Mouse (Mus musculus) embryonic facial prominence, embryonic 10.5 days (tissue): ENCODE data around the gene 1700021F05Rik. TPM values are rescaled to one million over a fixed set of nuclear protein-coding genes. Genes with fewer than 3 reads are reported as not detected.

Experiments
- DNase-seq: peaks from one replicate; pipeline ENCODE4 v3.0.0-alpha.2; 2017; ENCODE audit warnings: low spot score
- H3K27ac ChIP-seq: fragments of 300-500 bp; sonication (generic); replicated peaks from 2 replicates; pipeline ENCODE4 v1.5.1; 2016; ENCODE audit warnings: mild to moderate bottlenecking
- H3K27me3 ChIP-seq: fragments of 300-500 bp; sonication (generic); replicated peaks from 2 replicates; pipeline ENCODE4 v1.6.1; 2016; ENCODE audit warnings: low read depth, mild to moderate bottlenecking; ENCODE audit not compliant: poor library complexity, severe bottlenecking
- H3K36me3 ChIP-seq: fragments of 300-500 bp; sonication (generic); replicated peaks from 2 replicates; pipeline ENCODE4 v1.6.1; 2016; ENCODE audit warnings: mild to moderate bottlenecking, moderate library complexity
- H3K4me1 ChIP-seq: fragments of 300-500 bp; sonication (generic); 2 replicates; pipeline ENCODE4 v1.6.1; 2016
- H3K4me3 ChIP-seq: fragments of 300-500 bp; sonication (generic); 2 replicates; pipeline ENCODE4 v1.5.1; 2016; ENCODE audit warnings: mild to moderate bottlenecking, moderate library complexity
- H3K9me3 ChIP-seq: fragments of 300-500 bp; sonication (generic); 2 replicates; pipeline ENCODE4 v1.6.1; 2016; ENCODE audit warnings: mild to moderate bottlenecking
- WGBS: fragments of 180-500 bp; shearing (Covaris S2); methylation state at CpG from one replicate; pipeline ENCODE4 v1.1.7; 2016; 5-methylcytosine and 5-hydroxymethylcytosine counted together
- polyA plus RNA-seq: library from polyadenylated mRNA; unstranded; fragments of >200 nt; fragmentation: Nextera tagmentation; extraction: Ambion mirVana; gene quantifications from 2 replicates; pipeline ENCODE4 v1.2.1, GENCODE M21; 2016

1700021F05Rik gene
- 60.1 and 66.2 TPM in 2 replicates for polyA plus RNA-seq

DNA sequence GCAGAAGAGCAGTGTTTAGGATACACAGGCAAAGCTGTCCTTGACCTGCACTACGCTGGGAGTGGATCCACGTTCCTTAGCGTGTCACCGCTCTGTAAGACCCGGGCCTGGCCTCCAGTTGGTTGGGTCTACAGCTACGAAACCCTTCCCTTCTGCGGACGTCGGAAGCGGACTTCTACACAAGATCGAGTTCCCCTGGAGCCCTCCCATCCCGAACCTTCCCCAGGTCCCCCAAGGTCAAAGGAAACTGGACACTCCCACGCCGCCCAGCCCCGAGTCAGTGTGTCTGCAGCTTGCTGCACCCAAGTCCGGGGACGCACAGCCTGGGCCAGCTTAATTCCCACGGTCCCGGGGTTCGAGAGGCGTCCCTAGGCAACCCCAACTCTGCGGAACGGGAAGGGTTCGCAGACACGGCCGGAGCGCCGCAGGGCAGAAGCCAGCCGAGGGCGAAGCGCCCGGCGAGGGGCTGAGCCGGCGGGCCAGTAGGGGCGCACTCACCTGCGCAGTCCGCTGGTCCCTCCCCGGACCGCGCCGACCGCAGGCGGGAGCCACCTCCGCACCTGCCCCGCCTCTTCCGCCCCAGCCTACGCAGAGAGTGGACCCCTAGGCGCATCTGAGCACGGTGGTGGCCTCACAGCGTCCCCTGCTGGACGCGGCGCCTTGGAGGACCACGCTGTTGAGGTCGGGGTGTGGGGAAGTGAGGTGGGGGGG, at the start of gene 1700021F05Rik:
1700021F05Rik (minus strand) TSS at position 553 of the 711 bp plus-strand sequence.
- no peaks in the 10 kb centered on the region for H3K9me3 ChIP-seq
- H3K36me3 ChIP-seq, result peaks cover 11% of the 10 kb centered on the region
- no peaks in the 10 kb centered on the region for H3K27me3 ChIP-seq
- WGBS, result under 1% methylated on average over 56 of the region's 56 CpGs
- H3K4me1 ChIP-seq, result peaks cover 15% of the 10 kb centered on the region
- DNase-seq, result peak; percentile 97
- peak within 1 kb of the TSS; percentile 93 for H3K4me3 ChIP-seq
- H3K27ac ChIP-seq, result peak within 1 kb of the TSS; percentile 92

DNA sequence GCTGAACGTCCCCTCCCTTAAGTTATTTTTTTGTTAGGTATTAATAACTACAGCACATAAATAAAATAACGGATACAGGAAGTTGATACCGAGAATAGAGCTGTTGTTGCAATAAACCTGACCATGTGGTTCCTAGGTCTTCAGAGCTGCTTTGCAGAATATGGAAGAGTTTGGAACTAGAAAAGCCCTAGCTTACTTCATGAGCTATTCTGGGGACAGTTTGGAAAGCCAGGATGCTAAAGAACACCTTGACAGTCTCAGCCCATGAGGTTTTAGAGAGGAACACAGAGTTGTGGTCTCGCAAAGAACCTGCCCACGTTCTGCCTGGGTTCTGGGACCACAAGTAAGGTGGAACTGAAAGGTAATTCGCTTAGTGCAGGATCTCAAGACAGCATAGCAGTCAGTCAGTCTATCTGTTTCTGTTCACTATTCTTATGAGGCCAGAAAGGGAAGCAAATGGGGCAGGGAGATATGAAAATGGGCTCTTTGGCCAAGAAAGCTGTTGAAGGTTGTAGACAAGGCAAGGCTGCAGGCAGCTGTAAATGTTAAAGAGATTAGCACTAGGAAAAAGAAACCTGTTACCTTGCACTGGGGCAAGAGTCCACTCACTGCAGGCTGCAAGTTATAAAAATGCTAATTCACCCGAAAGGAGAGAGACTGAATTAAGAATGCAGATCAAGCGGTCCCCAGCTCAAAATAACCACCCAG, 47.8 kb upstream of the 1700021F05Rik start:
- H3K4me1 ChIP-seq, result peaks cover 13% of the 10 kb centered on the region
- no peak overlapping the region for H3K4me3 ChIP-seq
- peaks cover 30% of the 10 kb centered on the region for H3K36me3 ChIP-seq
- H3K9me3 ChIP-seq, result no peaks in the 10 kb centered on the region
- H3K27me3 ChIP-seq, result no peaks in the 10 kb centered on the region
- no peak for DNase-seq
- H3K27ac ChIP-seq, result no peak overlapping the region
- 76% methylated on average over 8 of the region's 8 CpGs for WGBS

DNA sequence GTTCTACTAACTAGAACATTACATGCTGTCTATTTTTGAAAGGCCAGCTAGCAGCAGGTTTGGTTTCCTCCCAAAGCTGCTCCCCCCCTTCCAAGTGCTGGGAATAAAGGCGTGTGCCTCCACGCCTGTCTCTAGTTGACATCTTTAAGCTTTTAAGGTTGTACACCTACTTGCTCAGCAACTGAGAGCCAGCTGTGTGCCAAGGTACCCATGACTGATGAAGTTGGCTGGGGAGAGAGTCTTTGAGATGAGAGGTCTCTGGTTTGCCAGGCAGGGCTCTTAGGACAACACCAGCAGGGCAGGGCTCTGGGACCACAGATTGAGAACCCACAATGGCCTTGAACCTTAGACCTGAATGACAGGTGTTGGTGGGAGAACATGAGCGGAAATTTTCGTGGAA, 43.7 kb upstream of the 1700021F05Rik start:
- WGBS, result 91% methylated on average over 4 of the region's 4 CpGs
- Histone ChIP-seq H3K27ac (no peak overlapping the region), H3K27me3 (no peaks in the 10 kb centered on the region), H3K4me3 (no peak overlapping the region), H3K9me3 (no peaks in the 10 kb centered on the region), H3K36me3 (peaks cover 55% of the 10 kb centered on the region), H3K4me1 (peaks cover 13% of the 10 kb centered on the region)
- no peak for DNase-seq

DNA sequence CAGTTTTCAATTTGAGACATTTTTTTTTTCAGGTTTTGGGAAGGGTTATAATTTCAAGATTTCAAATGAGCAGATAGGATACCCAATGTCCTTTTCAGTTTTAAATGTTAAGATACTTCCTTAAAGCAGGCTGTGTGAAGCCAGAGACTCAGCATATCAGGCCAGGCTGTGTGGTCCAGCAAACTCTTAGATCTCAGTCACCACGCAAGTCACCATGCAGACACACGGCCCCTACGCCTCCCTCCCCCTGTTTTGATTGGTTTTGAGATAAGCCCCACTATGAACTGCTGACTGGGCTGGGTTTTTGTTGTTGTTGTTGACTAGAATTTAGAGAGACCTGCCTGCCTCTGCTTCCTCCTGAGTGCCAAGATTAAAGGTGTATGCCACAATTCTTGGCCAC, 40.5 kb upstream of the 1700021F05Rik start:
- H3K9me3 ChIP-seq, result no peaks in the 10 kb centered on the region
- peak overlapping the region; percentile 87 for H3K4me3 ChIP-seq
- DNase-seq, result no peak
- H3K27me3 ChIP-seq, result peaks cover 9% of the 10 kb centered on the region
- peaks cover 18% of the 10 kb centered on the region for H3K4me1 ChIP-seq
- 64% methylated on average over 3 of the region's 3 CpGs for WGBS
- peak overlapping the region; percentile 98 for H3K27ac ChIP-seq
- peaks cover 50% of the 10 kb centered on the region for H3K36me3 ChIP-seq

DNA sequence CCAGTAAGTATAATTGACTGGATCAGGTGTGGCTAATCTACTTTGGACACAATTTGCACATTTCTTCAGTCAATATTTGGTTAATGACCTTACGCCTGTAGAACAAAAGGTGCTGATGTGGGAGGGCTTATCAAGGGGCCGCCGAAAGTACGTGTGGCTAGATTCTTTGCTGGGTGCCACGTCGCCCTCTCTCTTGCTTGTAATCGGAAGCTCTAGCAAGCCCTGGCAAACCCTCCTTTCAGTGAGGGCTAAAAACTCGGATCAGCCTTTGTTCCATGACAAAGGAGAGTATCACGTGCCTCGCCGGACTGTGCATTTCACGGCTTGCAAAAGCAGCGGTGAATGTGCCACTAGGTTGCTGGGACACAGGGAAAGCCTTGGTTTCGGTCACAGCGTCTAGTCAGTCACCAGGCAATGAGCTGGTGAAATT, 39.9 kb upstream of the 1700021F05Rik start:
- H3K27me3 ChIP-seq, result peaks cover 15% of the 10 kb centered on the region
- peaks cover 45% of the 10 kb centered on the region for H3K36me3 ChIP-seq
- H3K27ac ChIP-seq, result peak overlapping the region; percentile 98
- DNase-seq, result peak; percentile 84
- under 1% methylated on average over 15 of the region's 15 CpGs for whole genome bisulfite sequencing
- H3K4me1 ChIP-seq, result peaks cover 18% of the 10 kb centered on the region
- H3K4me3 ChIP-seq, result peak overlapping the region; percentile 87
- no peaks in the 10 kb centered on the region for H3K9me3 ChIP-seq

DNA sequence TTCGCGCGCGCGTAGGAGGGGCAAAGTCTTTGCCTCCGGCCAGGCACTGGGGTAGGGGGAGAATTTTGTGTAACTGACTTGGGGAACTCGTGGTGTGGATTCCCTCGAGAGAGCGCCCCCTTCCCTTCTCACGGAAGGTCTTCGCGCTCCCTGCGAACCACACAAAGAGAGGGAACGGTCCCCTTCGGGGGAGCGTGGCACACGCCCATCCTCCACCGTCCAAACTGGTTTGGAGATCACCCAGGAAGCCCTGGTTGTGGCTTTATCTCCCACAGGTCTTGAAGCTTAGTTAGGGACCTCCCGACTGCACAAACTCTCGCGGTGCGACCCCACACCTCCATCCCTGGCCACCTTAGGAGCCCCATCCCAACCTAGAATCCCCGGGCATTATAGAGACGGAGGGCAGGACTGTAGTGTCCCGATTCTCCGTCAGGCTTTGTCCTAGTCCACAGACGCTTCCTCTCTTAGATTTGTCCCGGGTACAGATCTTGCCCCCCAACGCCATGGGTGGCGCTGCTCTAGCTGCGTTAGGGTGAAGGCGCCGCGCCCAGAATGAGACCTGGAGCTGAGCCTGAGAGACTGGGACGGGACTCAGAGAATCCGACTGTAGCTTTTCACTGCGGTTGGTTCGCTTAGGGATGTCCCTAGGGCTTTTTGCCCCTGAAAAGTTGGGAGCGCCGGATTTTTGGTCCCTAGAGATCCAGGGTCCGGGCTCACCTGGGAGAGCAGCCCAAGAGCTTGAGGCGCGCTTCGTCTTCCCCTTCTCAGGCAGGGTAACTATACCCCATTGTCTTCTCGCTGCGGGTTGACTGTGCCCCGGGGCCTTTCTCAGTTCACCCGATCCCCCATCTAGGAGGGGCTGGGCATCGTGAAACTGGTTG, 38.8 kb upstream of the 1700021F05Rik start:
- WGBS, result under 1% methylated on average over 49 of the region's 49 CpGs
- peak overlapping the region; percentile 87 for H3K4me3 ChIP-seq

DNA sequence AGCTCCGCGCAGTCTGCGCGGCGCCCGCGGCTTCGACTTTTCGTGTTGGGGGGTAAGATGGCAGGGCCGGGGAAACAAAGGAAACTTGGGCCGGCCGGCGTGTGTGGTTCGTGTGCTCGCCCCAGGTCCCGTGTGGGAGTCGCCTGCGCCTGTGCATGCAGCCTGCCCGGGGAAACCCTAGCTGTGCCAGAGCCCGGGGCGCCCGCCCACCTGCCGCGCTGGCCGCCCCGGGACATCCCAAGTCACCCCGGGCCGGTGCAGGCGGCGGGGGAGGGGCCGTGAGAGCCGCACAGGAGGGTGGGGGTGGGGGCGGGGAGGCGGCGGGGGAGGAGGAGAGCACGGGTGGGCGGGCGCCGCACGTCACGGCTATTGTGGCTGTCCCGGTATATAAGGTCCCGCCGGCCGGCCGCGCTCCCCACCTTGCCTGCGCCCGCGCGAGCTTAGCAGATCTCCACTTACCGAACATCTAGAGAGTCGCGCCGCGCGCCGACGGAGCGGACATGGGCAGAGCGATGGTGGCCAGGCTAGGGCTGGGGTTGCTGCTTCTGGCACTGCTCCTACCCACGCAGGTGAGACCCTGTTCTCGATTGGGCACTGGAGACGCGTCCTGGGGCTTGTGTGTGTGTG, 38.1 kb upstream of the 1700021F05Rik start:
- under 1% methylated on average over 60 of the region's 65 CpGs for WGBS
- Histone ChIP-seq H3K36me3 (peaks cover 27% of the 10 kb centered on the region), H3K4me1 (peaks cover 21% of the 10 kb centered on the region), H3K9me3 (no peaks in the 10 kb centered on the region), H3K27me3 (peaks cover 15% of the 10 kb centered on the region), H3K27ac (peak overlapping the region; percentile 98), H3K4me3 (peak overlapping the region; percentile 87)
- peak; percentile 94 for DNase-seq

More for the DNA sequence above, 38.8 kb upstream of the 1700021F05Rik start:
- Histone ChIP-seq H3K4me1 (peaks cover 21% of the 10 kb centered on the region), H3K27me3 (peaks cover 15% of the 10 kb centered on the region), H3K9me3 (no peaks in the 10 kb centered on the region), H3K36me3 (peaks cover 35% of the 10 kb centered on the region), H3K27ac (peak overlapping the region; percentile 98)
- peak; percentile 73 for DNase-seq

DNA sequence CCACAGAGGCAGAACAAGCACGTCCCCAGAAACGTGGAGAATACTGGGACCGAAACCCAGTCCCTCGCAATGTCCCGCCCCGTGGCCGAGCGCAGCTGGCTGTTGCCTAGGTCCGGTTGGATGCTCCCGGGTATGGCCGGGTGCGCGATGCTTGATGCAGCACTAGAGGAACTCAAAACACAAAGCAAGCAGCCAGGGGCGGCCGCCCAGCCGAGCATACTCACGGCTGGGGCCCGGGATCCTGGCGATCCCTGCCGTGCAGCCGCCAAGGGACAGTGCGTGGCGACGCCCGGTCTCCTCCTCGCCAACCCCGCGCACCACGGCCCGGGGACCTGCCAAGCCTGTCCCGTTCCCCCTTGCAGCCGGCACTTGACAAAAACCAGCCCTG, 37.6 kb upstream of the 1700021F05Rik start:
- WGBS, result under 1% methylated on average over 32 of the region's 32 CpGs

DNA sequence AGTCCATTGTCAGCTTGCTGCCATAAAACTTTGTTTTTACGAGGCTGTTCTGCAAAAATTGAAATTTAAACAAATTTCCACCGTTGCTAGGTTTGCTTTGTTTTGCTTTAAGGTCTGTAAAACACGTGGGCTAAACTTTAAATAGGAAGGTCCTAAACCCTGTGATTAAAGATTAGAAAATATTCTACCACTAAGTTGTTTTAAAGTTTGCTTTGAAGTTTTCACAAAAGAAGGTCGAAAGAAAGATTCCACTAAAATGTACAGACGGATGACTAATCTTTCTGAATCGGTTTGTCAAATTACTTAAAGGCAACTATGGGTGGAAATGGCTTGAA, 37.2 kb upstream of the 1700021F05Rik start, which contains the start of gene Cd24a:
Cd24a (plus strand) TSS at position 288 of the 335 bp plus-strand sequence.
- DNase-seq, result no peak
- peaks cover 15% of the 10 kb centered on the region for H3K27me3 ChIP-seq
- H3K27ac ChIP-seq, result peak within 1 kb of the TSS; percentile 98
- 1% methylated on average over 6 of the region's 6 CpGs for WGBS
- H3K4me3 ChIP-seq, result peak within 1 kb of the TSS; percentile 87
- H3K4me1 ChIP-seq, result peaks cover 21% of the 10 kb centered on the region
- no peaks in the 10 kb centered on the region for H3K9me3 ChIP-seq
- peaks cover 18% of the 10 kb centered on the region for H3K36me3 ChIP-seq

More for the DNA sequence above, 37.6 kb upstream of the 1700021F05Rik start:
- peaks cover 21% of the 10 kb centered on the region for H3K4me1 ChIP-seq
- DNase-seq, result peak; percentile 84
- H3K9me3 ChIP-seq, result no peaks in the 10 kb centered on the region
- peaks cover 15% of the 10 kb centered on the region for H3K27me3 ChIP-seq
- peak overlapping the region; percentile 98 for H3K27ac ChIP-seq
- H3K4me3 ChIP-seq, result peak overlapping the region; percentile 87
- peaks cover 22% of the 10 kb centered on the region for H3K36me3 ChIP-seq

DNA sequence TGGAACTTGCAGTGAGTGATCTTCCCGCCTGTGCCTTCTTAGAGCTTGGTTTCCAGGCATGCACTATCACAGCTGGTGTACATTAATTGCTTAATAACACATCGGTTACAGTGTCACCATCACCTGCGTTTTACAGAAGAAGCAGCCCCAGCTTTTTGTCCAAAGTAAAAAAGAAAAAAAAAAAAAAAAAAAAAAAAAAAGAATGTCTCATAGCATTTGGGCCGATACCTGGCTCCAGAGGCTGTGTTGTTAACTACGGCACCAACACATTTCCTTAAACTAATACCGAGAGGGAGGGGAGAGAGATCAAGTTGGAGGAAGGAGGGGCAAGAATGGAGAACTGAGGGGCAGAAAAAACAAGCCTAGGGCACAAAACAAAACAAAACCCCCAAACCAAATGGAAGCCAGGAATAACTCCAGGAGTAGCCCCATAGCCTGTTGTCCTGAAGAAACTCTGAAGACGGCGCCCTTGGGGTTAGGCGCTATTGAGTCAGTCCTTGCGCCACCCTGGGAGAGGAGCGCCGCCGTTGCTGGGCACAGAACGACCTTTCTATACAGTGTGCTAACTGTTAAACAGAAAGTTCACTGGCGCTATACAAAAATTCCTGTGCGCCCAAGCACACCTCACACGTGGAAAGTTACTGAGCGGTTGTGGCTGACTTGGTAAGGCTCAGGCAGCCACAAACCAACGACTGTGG, 36.7 kb upstream of the 1700021F05Rik start:
- Histone ChIP-seq H3K4me3 (peak overlapping the region; percentile 87), H3K36me3 (peaks cover 13% of the 10 kb centered on the region), H3K9me3 (no peaks in the 10 kb centered on the region), H3K27me3 (peaks cover 15% of the 10 kb centered on the region), H3K27ac (peak overlapping the region; percentile 98), H3K4me1 (peaks cover 21% of the 10 kb centered on the region)
- WGBS, result 13% methylated on average over 19 of the region's 19 CpGs
- peak; percentile 66 for DNase-seq

DNA sequence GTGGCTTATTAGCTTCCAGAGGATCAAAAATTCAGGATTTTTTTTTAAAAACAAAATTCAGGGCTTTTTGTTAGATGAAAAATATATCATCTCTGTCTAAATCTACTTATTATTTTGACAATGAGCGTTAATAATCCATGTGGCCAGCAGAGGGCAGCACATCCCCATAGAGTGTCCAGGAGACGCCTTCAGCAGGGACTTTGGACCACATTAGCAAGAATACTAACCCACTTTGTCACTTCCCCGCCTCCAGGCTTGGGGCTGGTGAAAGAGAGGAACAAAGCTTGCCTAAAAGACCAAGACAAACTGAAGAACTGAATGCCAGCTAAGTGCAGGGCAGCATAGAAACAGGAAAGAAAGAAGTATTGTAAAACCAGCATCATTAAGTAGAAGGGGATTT, 34.2 kb upstream of the 1700021F05Rik start:
- Histone ChIP-seq H3K27ac (no peak overlapping the region), H3K4me1 (peaks cover 15% of the 10 kb centered on the region), H3K36me3 (no peaks in the 10 kb centered on the region), H3K27me3 (peaks cover 15% of the 10 kb centered on the region), H3K4me3 (no peak overlapping the region), H3K9me3 (peaks cover 10% of the 10 kb centered on the region)
- WGBS, result under 1% methylated on average over 3 of the region's 3 CpGs
- peak; percentile 82 for DNase-seq
